Mouse (Mus musculus): ENCODE measurements around the gene Vsig10l. TPM values are rescaled to one million over a fixed set of nuclear protein-coding genes. Genes with fewer than 3 reads are reported as not detected.

Gene Vsig10l
- polyA plus RNA-seq, 1 experiment from 2014 or later: 9.6 TPM

DNA sequence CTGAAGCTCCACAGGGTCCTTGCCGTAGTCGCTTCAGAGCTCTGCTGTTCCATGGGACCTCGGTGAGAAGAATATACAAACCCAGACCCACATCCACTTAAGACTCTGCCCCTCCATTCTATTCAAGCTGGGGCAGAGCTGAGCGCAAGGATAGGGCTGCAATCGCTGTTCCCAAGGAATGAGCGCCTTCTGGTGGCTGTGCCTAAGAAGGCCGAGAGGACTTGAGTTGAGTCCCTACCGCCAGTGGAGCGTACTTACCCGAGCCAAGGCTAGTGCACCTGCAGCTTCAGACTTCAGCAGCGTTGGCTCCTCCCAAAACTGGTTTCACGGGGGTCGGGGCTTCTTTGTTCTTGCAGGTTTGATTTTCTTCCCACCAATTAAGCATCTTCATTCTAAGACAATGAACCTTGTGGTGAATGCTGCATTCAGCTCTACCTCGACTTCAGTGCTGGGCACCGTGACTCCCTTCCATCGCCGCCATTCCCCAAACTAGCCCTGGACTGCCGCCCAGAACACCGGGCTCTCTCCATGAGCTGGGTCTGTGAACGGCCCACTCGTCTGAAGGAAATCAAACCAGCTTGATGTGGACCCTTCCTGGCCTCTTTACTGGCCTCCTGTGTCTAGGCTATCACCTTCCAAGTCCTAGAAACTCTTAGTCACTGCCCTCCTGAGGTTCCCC is 32.5 kb downstream of the Vsig10l start:
- H3K36me3 ChIP-seq: no peaks in the 10 kb centered on the region
- H3K27ac ChIP-seq: no peak overlapping the region
- peak; percentile 65 for ATAC-seq (ENCODE audit: low FRiP score)
- 0 out of 2 replicates have a peak, but pooled peaks cover 4% of the 10 kb centered on the region for H3K9me3 ChIP-seq
- 13% methylated on average over 21 of the region's 21 CpGs for WGBS
- no peak overlapping the region for H3K4me2 ChIP-seq
- H3K9ac ChIP-seq: no peak overlapping the region
- no peak overlapping the region for H3K4me3 ChIP-seq
- peaks cover 11% of the 10 kb centered on the region; the same call in 1 of the 2 replicates for H3K27me3 ChIP-seq
- H3K4me1 ChIP-seq (replicated peaks): peaks cover 5% of the 10 kb centered on the region

DNA sequence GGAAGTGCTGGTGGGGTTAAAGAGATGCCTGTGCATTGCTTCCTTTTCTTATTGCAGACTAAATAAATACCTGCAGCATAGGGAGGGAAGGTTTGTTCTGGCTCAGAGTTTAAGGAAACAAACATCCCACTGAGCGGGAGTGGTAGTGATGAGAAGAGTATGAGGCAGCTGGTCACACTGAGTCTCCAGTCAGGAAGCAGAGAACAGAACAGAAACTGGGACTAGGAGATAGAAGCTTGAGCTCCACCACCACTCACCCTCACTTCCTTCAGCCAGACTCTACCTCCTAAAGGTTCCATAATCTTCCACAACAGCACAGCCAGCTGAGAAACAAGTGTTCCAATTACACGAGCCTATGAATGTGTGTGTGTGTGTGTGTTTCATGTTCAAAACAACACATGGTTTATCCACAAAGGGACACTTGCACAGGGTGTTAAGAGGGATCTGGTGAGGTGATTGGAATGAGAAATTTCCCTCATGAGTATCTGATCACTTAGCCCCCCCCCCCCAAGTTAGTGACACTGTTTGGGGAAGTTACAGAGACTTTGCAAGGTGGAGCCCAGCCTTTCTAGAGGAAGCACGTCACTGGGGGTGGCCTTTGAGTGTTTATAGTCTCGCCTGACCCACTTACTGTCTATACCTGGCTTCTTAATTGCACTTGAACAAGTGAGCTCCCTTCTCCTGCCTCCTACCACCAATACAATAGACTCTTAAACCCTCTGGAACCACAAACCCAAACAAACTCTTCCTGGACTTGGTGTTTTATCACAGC is 48.9 kb downstream of the Vsig10l start:
- no peaks in the 10 kb centered on the region for H3K36me3 ChIP-seq
- H3K27me3 ChIP-seq: no peaks in the 10 kb centered on the region
- H3K4me3 ChIP-seq: no peak overlapping the region
- ATAC-seq (ENCODE audit: low FRiP score): no peak
- H3K4me2 ChIP-seq: no peak overlapping the region
- H3K9me3 ChIP-seq: no peaks in the 10 kb centered on the region
- H3K4me1 ChIP-seq (replicated peaks): no peaks in the 10 kb centered on the region
- WGBS: 71% methylated on average over 4 of the region's 4 CpGs
- no peak overlapping the region for H3K27ac ChIP-seq
- no peak overlapping the region for H3K9ac ChIP-seq

DNA sequence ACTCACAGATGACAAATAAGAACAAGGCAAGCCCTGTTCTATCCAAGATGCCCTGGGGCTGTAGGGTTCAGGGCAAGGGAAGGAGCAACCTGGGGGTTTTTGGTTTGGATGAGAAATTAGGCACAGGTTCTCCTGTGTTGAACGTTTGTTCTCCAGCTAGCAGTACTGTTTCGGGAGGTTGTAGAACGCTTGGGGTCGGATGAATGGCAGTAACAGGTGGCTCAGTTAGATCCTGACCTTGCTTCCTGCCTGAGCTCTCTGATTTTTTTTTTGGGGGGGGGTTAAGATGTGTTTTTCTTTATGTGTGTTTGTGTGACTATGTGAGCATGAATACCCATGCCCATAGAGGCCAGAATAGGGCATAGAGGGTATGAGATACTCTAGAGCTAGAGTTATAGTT is 49.6 kb downstream of the Vsig10l start:
- no peaks in the 10 kb centered on the region for H3K27me3 ChIP-seq
- H3K4me3 ChIP-seq: no peak overlapping the region
- 90% methylated on average over 4 of the region's 4 CpGs for WGBS
- H3K36me3 ChIP-seq: no peaks in the 10 kb centered on the region
- no peak overlapping the region for H3K9ac ChIP-seq
- no peaks in the 10 kb centered on the region for H3K4me1 ChIP-seq (replicated peaks)
- ATAC-seq (ENCODE audit: low FRiP score): no peak
- H3K27ac ChIP-seq: no peak overlapping the region
- H3K4me2 ChIP-seq: no peak overlapping the region
- H3K9me3 ChIP-seq: no peaks in the 10 kb centered on the region

GRCm38 (mm10) chr7:43515076-43515475 is 52.1 kb downstream of the Vsig10l start:
- WGBS: 85% methylated on average over 5 of the region's 5 CpGs
- no peak for ATAC-seq (ENCODE audit: low FRiP score)
- H3K9me3 ChIP-seq: no peaks in the 10 kb centered on the region
- H3K9ac ChIP-seq: no peak overlapping the region
- no peaks in the 10 kb centered on the region for H3K4me1 ChIP-seq (replicated peaks)
- no peak overlapping the region for H3K27ac ChIP-seq
- no peaks in the 10 kb centered on the region for H3K36me3 ChIP-seq
- no peaks in the 10 kb centered on the region for H3K27me3 ChIP-seq
- no peak overlapping the region for H3K4me3 ChIP-seq
- H3K4me2 ChIP-seq: no peak overlapping the region

DNA sequence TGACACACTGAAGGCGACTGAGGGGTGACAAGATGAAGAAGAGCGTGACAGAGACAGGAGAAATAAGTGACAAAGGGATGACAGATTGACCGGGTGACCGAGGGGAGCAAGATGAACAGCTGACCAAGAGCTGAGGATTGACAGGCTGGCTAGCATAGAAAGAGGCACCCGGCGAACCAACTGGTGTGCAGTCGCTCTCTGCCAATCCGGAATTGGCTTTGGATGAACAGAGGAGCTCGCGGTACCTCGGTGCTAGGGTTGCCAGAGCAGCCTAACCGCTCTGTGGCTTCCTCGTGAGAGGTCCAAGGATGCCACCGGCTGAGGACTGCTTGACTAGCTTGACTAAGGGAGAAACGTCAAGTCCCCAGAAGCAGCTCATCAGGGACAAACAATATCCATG is 55.4 kb downstream of the Vsig10l start:
- no peak for ATAC-seq (ENCODE audit: low FRiP score)
- 80% methylated on average over 15 of the region's 15 CpGs for WGBS
- H3K4me3 ChIP-seq: no peak overlapping the region

More for the DNA sequence above, 55.4 kb downstream of the Vsig10l start:
- H3K36me3 ChIP-seq: no peaks in the 10 kb centered on the region
- H3K4me1 ChIP-seq (replicated peaks): no peaks in the 10 kb centered on the region
- no peak overlapping the region for H3K27ac ChIP-seq
- no peaks in the 10 kb centered on the region for H3K27me3 ChIP-seq
- H3K4me2 ChIP-seq: no peak overlapping the region
- no peak overlapping the region for H3K9ac ChIP-seq
- H3K9me3 ChIP-seq: no peaks in the 10 kb centered on the region

Small RNA genes lying within 50 kb of the gene (microRNA-seq; reads per million reads assigned to microRNA genes)
- not detected for gene Mir7051

Other genes starting within 250 kb of the Vsig10l start
- 17.9 and 18.3 TPM in 2 replicates for gene Zfp715, start 149.9 kb upstream of the Vsig10l start, polyA plus RNA-seq (2015; fragmentation: Nextera tagmentation; extraction: Ambion mirVana)
- gene Siglecf, start 111.8 kb upstream of the Vsig10l start, polyA plus RNA-seq (2015; fragmentation: Nextera tagmentation; extraction: Ambion mirVana): 0.08 and 0.21 TPM in 2 replicates
- gene Siglecg, start 54.9 kb upstream of the Vsig10l start, polyA plus RNA-seq (2015; fragmentation: Nextera tagmentation; extraction: Ambion mirVana): not detected in 2 replicates
- gene Lim2, start 35.5 kb upstream of the Vsig10l start, polyA plus RNA-seq (2015; fragmentation: Nextera tagmentation; extraction: Ambion mirVana): not detected in 2 replicates
- 0.26 TPM in 1 of 2 replicates, not detected in the other for gene Nkg7, start 26.1 kb upstream of the Vsig10l start, polyA plus RNA-seq (2015; fragmentation: Nextera tagmentation; extraction: Ambion mirVana)
- not detected in 2 replicates for gene Cldnd2, start 22.4 kb upstream of the Vsig10l start, polyA plus RNA-seq (2015; fragmentation: Nextera tagmentation; extraction: Ambion mirVana)
- 149 and 154 TPM in 2 replicates for gene Etfb, start 19.1 kb upstream of the Vsig10l start, polyA plus RNA-seq (2015; fragmentation: Nextera tagmentation; extraction: Ambion mirVana)
- 0.39 TPM in 2 replicates for gene Gm45233, start 19.0 kb upstream of the Vsig10l start, polyA plus RNA-seq (2015; fragmentation: Nextera tagmentation; extraction: Ambion mirVana)
- 7.3 and 7.8 TPM in 2 replicates for gene Iglon5, start 26.9 kb downstream of the Vsig10l start, polyA plus RNA-seq (2015; fragmentation: Nextera tagmentation; extraction: Ambion mirVana)
- gene 4931406B18Rik, start 42.8 kb downstream of the Vsig10l start, polyA plus RNA-seq (2015; fragmentation: Nextera tagmentation; extraction: Ambion mirVana): not detected in 2 replicates
- 0.71 and 0.91 TPM in 2 replicates for gene Cd33, start 81.3 kb downstream of the Vsig10l start, polyA plus RNA-seq (2015; fragmentation: Nextera tagmentation; extraction: Ambion mirVana)
- gene Zfp658, start 99.1 kb downstream of the Vsig10l start, polyA plus RNA-seq (2015; fragmentation: Nextera tagmentation; extraction: Ambion mirVana): 8.5 and 10.0 TPM in 2 replicates
- 15.1 and 15.5 TPM in 2 replicates for gene Zfp719, start 116.5 kb downstream of the Vsig10l start, polyA plus RNA-seq (2015; fragmentation: Nextera tagmentation; extraction: Ambion mirVana)
- gene Zfp819, start 144.0 kb downstream of the Vsig10l start, polyA plus RNA-seq (2015; fragmentation: Nextera tagmentation; extraction: Ambion mirVana): 0.43 and 0.56 TPM in 2 replicates
- gene Ceacam18, start 171.6 kb downstream of the Vsig10l start, polyA plus RNA-seq (2015; fragmentation: Nextera tagmentation; extraction: Ambion mirVana): not detected in 2 replicates
- 0.28 and 0.49 TPM in 2 replicates for gene Siglece, start 197.0 kb downstream of the Vsig10l start, polyA plus RNA-seq (2015; fragmentation: Nextera tagmentation; extraction: Ambion mirVana)
- 20.4 and 21.8 TPM in 2 replicates for gene Ctu1, start 208.9 kb downstream of the Vsig10l start, polyA plus RNA-seq (2015; fragmentation: Nextera tagmentation; extraction: Ambion mirVana)
- gene Klk14, start 227.3 kb downstream of the Vsig10l start, polyA plus RNA-seq (2015; fragmentation: Nextera tagmentation; extraction: Ambion mirVana): not detected in 2 replicates
- gene Klk13, start 249.4 kb downstream of the Vsig10l start, polyA plus RNA-seq (2015; fragmentation: Nextera tagmentation; extraction: Ambion mirVana): 0.09 and 0.10 TPM in 2 replicates